Comparison of ENCODE assay signal across 8 mouse cellular contexts in genomic region chr15:12248279-12248678, GRCm38 (mm10). TPM values are rescaled to one million over a fixed set of nuclear protein-coding genes. Genes with fewer than 3 reads are reported as not detected.
DNase-seq lines count a peak whose midpoint lies in the region; ATAC-seq and TF ChIP-seq lines count a peak whose summit lies in the region.

No protein-coding gene starts in this region.

- no peak overlapping the region for H3K9ac ChIP-seq in liver, adult 2 months (ENCODE audit: low read depth, low read length)
- H3K9ac ChIP-seq in liver, embryonic 12.5 days = no peak overlapping the region

- WGBS in liver, adult 2 months = 56% methylated on average over 4 of the region's 4 CpGs
- 47% methylated on average over 4 of the region's 4 CpGs for WGBS in liver, embryonic 12.5 days (ENCODE audit: insufficient replicate concordance)

- peak; percentile 31; the same call in 1 of the 2 replicates for TF ChIP-seq CTCF in liver, adult 2 months (IDR thresholded peaks at IDR 0.05; ENCODE audit: low read depth, low read length)

- no peaks in the 10 kb centered on the region for H3K9me3 ChIP-seq in liver, embryonic 12.5 days (replicated peaks)

- no peaks in the 10 kb centered on the region for H3K27me3 ChIP-seq in liver, adult 2 months (ENCODE audit: control insufficient read depth, insufficient read depth, low read length)
- no peaks in the 10 kb centered on the region for H3K27me3 ChIP-seq in liver, embryonic 12.5 days (replicated peaks)

- DNase-seq in embryo, embryonic 10 days (ENCODE audit: low spot score) = peak; percentile 63
- DNase-seq in embryo, embryonic 9.5 days (ENCODE audit: extremely low spot score) = no peak
- peak; percentile 39 for DNase-seq in liver, adult 2 months (ENCODE audit: extremely low read depth, low read depth, low spot score)
- DNase-seq in c-Kit-positive CD71-positive TER-119-positive erythroid progenitor cells, embryonic 14.5 days (ENCODE audit: low spot score) = peak; percentile 54
- no peak for DNase-seq in layer of hippocampus, postnatal 36 days
- DNase-seq in urinary bladder, postnatal 10 days (ENCODE audit: low spot score) = no peak

- H3K79me2 ChIP-seq in liver, adult 2 months (ENCODE audit: control insufficient read depth, insufficient read depth, low read length) = no peaks in the 10 kb centered on the region

- ATAC-seq in liver, embryonic 12.5 days = no peak
- peak; percentile 49 for ATAC-seq in megakaryocyte progenitor cell, adult 5-6 weeks (replicated peaks; ENCODE audit: poor library complexity)

- no peak overlapping the region for H3K4me3 ChIP-seq in liver, adult 2 months (ENCODE audit: insufficient read depth, low read depth, low read length)
- no peak overlapping the region for H3K4me3 ChIP-seq in liver, embryonic 12.5 days

- TF ChIP-seq POLR2A in liver, adult 2 months (IDR thresholded peaks at IDR 0.05; ENCODE audit: extremely low read depth, insufficient read depth, low read length) = no peak

- no peaks in the 10 kb centered on the region; the same call in 1 of the 2 replicates for H3K4me1 ChIP-seq in liver, adult 2 months (ENCODE audit: control insufficient read depth, insufficient read depth, low read length)
- H3K4me1 ChIP-seq in liver, embryonic 12.5 days = peaks cover 30% of the 10 kb centered on the region

- H3K36me3 ChIP-seq in liver, adult 2 months (ENCODE audit: control insufficient read depth, insufficient read depth, low read length) = peaks cover 20% of the 10 kb centered on the region; the same call in 1 of the 2 replicates
- peaks cover 54% of the 10 kb centered on the region for H3K36me3 ChIP-seq in liver, embryonic 12.5 days

- no peak overlapping the region for H3K4me2 ChIP-seq in liver, embryonic 12.5 days

- no peak overlapping the region for H3K27ac ChIP-seq in liver, adult 2 months (replicated peaks; ENCODE audit: insufficient read depth, low read depth, low read length)
- H3K27ac ChIP-seq in liver, embryonic 12.5 days = no peak overlapping the region

RNA-seq across cellular contexts. Expression of gene Mtmr12, which starts 43.5 kb away (rescaled TPM):
- 3.4 and 4.4 TPM in 2 replicates for total RNA-seq in liver, adult 2 months (2014; rRNA removed)
- polyA plus RNA-seq in liver, adult 2 months (2012; rRNA removed) = 5.7 and 6.5 TPM in 2 replicates
- 11.9 and 12.3 TPM in 2 replicates for polyA plus RNA-seq in liver, embryonic 12.5 days (2016; fragmentation: Nextera tagmentation; extraction: Ambion mirVana)
- total RNA-seq in megakaryocyte progenitor cell, adult 5-6 weeks (2015) = 12.0 and 12.8 TPM in 2 replicates
- 12.1 and 13.5 TPM in 2 replicates for total RNA-seq in megakaryocyte progenitor cell, adult 5-6 weeks (2017)
- 10 to 100 TPM; 55.4 to 58.1 TPM for total RNA-seq in layer of hippocampus, postnatal 36 days (2021)

Comparison
In these comparisons a context has a peak if more than half of its experiments do, and no peak if none do; other contexts are left out.
1. DNase-seq: peak in embryo, embryonic 10 days (single experiment), liver, adult 2 months (single experiment) and c-Kit-positive CD71-positive TER-119-positive erythroid progenitor cells, embryonic 14.5 days (single experiment); none in embryo, embryonic 9.5 days (single experiment), layer of hippocampus, postnatal 36 days (0 of 2) and urinary bladder, postnatal 10 days (single experiment).